Mouse (Mus musculus) NIH3T3 (cell line): ENCODE results near the gene Fbll1.

Source experiments
- DNase-seq: peaks from one replicate; pipeline ENCODE4 v3.0.0-alpha.2; 2012; ENCODE audit warnings: low read depth

Gene Fbll1

DNA sequence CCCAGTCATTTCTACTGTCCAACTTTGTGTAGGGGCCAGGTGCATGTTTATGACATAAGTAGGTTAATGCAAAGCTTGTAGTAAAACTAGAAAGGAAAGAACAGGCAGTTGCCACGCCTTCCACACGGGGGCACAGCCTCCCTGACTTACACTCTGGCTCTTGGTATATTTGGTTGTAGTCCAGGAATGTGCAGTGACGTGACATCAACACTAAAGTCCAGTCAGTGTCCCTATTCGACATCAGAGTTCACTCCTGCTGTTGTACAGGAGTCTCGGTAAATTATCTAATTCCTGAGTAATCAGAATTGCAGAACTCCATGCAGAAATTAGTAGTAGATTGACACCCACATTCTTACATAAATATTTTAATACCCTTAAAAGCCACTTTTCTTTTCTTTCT is 15.6 kb downstream of the Fbll1 start:
- no peak for DNase-seq

DNA sequence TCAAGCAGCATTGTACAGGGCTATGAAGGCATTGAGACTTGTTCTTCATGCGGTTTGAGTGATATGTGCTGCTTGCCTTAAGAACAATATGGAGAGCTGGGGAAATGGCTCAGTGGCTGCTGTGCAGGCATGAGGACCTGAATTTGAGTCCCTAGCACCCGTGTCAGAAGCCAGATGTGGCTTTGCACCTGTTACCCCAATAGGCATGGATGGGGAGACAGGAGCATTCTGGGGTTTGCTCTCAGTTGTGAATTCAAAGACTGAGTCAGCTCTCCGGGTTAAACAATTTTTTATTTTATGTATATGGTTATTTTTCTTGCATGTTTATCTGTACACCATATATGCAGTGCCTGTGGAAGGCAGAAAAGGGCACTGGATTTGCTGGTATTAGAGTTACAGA is 16.2 kb downstream of the Fbll1 start:
- no peak for DNase-seq

DNA sequence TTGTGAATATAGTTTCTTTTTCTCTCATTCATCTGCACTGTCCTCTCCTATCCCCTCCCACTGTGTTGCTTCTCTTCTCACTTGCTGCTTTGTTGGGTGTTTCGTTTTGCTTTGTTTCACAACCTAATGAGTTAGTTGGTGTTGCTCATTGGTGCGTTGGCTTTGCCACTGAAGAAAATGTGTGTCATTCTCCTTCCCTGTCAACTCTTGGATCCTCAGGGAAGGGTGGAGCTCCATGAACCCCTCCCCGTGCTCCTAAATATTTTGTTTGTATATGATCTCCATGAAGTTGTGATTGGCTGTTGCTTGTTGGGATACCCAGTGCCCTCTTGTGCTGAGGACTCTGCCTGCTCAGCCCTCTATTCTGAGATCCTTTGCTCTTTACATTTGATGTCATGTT is 18.3 kb downstream of the Fbll1 start:
- no peak for DNase-seq

DNA sequence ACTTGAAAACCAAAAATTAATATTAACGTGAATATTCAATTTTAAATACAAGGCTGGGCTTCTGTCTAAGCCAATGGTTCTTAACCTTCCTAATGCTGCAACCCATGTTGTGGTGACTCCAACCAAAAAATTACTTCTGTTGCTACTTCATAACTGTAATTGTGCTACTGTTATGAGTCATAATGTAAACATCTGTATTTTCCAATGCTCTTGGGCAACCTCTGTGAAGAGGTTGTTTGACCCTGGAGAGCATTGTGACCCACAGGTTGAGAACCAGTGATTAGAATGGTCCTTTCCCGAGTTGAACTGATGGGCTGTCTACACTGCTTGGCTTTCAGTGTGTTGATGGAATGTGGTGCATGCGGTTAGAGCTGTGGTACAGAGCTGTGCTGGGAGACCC is 22.2 kb downstream of the Fbll1 start:
- DNase-seq = no peak

DNA sequence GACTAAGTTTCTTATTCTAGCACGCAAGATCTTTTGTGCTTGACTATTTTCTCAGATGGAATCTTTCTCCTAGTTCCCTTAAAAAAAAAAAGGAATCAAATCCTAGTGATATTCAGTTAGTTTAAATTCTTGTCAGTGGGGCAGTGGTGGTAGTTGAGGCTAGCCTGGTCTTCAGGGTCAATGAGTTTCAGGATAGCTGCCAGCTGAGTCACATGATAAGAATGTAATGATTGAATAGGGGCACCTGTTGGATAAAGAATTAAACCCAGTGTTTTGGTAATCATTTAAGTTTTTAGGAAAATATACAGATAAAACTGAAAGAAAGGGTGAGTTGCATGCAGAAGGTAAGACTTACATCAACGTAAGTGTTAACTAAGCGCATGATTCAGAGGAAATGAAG is 23.1 kb downstream of the Fbll1 start:
- DNase-seq = no peak

DNA sequence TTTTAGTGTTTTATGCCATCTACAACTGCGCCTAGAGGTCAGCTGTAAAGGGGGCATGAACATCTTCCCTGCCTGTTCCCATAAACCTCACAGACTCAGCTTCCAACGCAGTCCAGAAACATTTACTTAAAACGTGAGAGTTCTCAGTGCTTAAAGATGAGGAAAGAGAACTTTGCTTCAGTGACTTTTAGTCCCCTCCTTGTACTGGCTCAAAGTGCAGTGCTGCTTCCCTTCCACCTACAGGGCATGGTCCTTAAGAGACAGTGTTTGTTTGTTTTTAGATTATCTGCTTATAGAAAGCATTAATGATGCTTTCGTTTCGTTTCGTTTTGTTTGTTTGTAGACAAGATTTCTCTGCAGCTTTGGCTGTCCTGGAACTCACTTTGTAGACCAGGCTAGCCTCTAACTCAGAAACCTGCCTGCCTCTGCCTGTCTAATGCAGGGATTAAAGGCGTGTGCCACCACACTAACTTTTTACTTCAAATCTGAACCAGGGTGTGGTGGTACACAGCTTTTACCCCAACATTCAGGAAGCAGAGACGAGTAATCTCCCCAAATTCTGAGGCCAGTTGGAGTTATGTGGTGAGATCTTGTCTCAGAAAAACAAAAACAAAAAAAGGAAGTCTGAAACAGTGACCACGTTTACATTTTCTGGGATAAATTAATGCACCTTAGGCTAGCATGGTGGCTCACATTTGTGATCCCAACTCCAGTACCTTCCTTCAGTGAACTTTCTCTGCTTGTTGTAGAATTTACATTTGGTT is 27.8 kb downstream of the Fbll1 start:
- peak; percentile 19 for DNase-seq

DNA sequence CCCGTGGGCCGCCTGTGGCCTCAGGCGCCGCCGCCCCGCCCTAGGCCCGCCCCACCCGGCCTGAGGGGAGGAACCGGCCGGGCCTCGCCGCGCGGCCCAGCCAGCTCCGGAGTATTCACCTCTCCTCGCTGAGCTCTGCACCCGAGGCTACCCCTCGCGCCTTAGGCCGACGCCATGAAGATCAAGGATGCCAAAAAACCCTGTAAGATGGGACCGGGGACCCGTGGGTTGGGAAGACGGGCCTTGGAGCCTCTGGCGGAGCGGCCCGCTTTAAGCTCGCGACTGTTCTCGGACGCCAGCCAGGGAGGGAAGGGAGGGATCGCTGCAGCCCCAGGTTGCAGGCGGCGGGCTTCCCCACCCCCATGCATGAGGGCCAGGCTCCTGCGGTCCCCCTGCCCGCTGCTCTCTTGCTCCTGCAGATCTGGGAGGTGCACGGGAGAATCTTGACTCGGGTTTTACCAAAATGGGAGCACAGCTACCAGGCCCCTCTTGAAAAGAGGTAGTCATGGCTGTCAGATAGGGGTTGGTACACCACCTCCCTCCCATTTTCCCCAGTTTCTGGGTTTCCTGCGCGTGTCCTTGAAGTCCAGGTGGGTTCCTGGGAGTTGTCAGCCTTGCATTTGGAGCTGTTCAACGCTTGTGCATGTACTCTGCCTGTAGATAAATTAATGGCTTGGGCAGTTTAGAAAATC is 28.8 kb downstream of the Fbll1 start:
- peak; percentile 89 for DNase-seq

DNA sequence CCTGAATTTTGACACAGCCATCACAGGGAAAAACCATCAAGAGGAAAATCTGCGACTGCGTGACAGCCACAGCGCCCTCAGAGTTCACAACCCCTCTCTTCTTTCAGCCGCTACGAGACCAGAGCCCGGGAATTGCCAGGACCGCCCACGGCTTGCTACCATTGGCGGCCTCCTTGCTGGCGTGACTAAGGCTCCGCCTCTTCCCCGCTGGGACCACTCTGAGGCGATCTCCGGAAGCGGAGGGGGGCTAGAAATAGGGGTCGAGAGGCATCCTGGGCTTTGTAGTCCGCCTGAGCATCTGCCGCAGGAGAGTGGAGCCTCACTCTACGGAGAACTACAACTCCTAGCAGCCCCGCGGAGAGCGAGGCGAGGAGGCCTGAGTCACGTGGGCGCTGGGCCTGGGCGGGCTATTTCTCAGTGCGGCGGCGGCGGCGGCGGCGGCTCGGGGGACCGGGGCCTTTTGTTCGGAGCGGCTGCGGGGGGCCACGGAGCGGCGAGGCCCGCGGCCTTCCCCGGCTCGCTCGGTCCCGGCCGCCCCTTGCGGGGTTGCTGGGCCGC is 29.4 kb downstream of the Fbll1 start, which contains the start of gene Pank3:
Gene Pank3, plus strand, starts transcription at position 297 of the 558 bp plus-strand sequence.
- DNase-seq = peak; percentile 98

DNA sequence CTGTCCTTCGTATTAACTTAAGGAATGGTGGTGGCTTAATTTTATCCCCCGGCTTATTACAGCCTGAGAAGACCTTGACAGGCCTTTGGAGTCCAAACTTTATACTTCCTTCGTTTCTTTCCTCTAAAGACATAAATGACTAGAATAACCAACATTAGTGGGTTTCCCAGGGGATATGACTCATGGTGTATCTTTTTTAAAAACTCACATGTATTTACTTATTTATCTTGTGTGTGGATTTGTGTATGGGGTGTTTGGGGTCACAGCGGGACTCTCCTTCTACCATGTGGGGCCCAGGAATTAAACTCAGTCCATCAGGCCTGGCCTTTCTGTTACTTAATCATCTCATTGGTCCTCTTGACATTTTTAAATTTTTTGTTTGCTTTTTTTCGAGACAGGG is 31.8 kb downstream of the Fbll1 start:
- DNase-seq = peak; percentile 54

DNA sequence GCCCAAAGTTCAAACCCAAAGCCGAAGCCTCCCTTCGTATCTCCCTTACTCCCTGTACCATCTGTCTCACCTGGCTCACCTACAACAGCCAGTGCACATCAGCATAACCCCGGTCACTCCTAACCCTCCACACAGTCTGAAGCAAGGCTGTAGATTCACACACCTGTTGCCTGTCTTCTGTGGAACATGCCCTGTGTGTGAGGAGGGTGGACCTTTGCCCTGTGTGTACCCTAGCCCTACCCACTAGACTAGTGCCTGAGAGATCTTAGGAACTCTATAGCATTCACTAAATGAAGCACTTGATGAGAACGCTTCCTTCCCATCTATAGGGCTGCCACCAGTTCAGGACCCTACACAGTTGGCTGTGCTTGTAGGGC is 38.1 kb downstream of the Fbll1 start:
- no peak for DNase-seq

DNA sequence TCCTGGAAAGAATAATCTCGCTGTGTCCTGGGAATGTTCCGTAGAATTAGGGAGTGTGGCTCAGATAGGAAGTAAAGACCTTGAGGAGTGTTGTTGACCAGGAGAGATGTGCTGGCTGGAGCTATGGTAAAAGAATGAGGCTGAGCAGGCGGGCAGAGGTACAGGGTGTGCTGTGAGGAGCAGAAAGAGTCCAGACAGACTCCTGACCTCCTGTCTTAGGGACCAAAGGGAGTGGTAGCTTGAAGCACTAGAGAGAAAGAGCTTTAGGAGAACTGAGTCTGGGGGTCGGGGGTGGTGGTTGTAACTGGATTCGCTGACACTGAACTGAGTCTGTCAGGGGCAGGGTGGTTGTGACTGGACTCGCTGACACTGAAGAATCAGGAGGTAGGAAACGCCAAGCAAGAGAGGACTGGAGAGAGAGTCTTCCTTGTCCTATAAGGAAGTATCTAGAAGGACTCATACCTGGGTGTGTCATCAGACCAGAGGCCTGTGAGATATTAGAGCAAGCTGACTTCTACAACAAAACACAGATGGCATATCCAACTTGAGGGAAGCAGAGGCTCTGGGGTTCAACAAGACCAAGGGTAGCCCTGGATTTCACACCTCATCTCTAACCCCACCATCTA is 38.6 kb downstream of the Fbll1 start:
- DNase-seq = no peak

DNA sequence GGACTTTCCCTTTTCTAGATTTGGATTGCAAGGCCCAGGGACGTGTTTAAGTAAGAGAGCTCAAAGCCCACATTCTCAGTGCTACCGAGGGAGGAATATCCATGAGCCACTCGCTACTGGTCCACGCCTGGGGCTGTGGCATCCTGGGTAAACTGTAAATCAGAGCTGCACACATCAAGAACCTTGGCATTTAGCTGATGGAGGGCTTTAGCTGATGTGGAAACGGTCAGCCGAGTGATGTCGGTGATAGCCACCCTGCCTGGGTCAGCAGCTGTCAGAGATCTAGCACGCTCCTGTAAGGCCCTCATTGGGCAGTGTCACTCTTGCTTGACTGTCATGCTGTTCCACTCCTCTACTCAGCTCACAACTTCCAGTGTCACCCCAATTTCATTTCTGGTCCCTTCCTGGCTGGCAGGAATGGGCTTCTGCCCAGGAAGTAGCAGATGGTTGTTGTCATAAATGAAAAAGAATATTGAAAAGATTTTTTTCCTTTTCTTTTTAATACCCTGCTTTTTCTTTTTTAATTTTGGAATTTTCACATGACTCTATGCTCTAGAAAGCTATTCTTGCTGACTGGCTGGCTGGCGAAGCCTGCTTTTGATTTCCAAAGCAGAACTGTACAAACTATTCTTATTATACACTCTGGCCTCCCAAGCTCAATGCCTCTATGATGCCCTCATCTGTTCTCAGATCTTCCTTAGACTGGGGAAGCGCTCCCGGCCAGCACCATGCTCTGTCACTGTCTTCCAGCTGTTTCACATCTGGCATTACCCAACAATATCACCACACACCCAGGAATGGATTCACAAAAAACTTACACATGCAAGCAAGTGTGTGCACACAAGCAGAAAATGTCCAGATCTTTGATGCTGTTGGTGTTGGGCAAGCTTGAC is 42.0 kb downstream of the Fbll1 start:
- peak; percentile 37 for DNase-seq

DNA sequence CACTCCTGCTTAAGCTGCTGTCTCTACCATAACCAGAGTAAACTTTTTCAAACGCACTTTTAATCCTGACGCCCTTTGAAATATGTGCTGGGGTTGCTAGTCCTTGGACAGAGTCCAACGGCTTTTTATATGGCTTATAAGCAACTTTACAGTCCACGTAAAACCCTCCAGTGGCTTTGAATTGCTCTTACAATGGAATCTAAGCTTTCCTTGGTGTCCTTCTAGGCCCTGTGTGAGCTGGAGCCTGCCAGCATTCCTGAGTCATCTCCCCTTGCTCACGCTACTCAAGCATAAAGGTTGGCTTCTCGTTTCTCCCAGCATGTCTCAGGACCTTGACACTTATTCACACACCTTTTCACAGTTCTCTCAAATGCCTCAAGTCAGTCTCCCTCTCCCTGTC is 43.1 kb downstream of the Fbll1 start:
- peak; percentile 69 for DNase-seq

DNA sequence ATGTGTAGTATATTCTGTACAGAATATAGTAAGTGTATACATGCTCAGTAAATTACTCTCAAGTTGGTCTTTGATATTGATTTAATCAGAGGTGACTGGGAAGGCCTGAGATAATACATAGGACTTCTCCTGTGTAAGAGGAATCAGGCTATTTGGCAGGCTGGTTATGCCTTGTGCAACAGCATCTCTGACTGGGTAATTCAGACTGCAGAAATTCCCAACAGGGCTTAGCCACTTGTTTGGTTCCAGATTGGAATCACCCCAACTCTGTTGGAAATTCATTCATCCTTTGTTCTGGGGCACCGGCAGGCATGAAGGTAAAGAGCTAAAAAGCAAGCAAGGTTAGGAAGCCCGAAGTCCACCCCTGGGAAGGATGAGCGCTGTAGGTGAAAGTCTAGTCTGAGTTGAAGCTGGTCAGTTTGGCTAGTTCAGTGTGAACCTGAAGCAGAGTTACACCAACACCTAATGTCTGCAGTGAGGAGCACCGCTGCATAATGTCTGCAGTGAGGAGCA is 43.7 kb downstream of the Fbll1 start:
- DNase-seq = peak; percentile 66

DNA sequence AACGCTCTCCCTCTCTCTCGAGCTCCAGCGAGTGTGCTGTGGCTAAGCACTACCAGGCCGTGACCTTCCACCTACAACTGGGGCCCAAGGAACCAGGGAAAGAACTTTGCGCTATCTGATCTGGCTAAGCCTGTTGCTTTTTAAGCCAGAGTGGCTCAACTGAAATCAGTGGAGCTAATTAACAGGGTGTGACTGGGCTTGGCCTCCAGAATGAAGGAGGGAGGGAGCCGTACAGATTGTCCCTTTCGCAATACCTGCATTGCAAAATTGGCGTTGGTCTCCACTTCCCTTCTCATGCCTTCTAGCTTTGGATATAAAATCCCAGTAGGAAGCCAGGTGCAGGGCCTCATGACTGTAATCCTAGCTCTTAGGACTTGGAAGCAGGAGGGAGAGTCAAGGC is 48.1 kb downstream of the Fbll1 start:
- peak; percentile 90 for DNase-seq
